Mouse (Mus musculus): ENCODE measurements around the gene Nhs.

DNA sequence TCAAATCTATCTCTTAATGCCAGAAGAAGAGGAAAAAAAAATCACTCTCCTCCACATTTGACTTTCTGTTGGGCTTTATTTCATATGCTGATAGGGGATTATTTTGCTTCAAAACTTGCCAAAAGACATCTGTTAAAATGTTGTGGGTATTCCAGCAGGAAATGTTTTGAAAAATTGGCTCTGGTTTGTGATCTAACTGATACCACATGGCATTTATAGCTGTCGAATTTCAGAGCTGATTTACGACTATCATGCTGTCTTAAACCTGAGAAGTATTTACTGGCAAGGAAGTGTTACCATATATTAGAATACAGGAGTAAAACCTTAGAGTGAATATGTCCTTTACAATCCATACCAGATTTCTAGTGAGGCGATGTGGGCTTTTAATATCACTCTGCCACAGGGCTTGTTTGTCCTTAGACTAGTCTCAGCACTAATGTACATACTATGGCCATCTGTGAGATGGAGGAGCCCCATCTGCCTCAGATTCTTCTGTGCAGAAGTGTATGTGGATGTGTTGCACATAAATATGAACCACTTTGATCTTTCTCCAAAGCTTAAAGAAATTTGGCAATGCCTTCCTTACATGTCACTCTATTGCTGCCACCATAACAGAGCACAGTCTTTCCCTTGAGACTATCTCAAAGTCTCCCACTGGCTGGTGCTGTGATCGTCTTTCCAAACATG lies 305.8 kb downstream of the Nhs start:
- TF ChIP-seq FLI1 (IDR thresholded peaks at IDR 0.05; ENCODE audit: low read length): no peak
- no peak for TF ChIP-seq GATA1 (IDR thresholded peaks at IDR 0.05; ENCODE audit: borderline replicate concordance, low read length)

Data from megakaryocyte, embryonic 14.5 days (primary cell).